Mouse (Mus musculus): Measurements from ENCODE around the gene Wdr86. TPM values are rescaled to one million over a fixed set of nuclear protein-coding genes. Genes with fewer than 3 reads are reported as not detected.
A peak's percentile ranks its signal among the peaks of the same experiment; 100 is the strongest.

Wdr86 gene
- polyA plus RNA-seq, 2 experiments: 25.4 to 37.5 TPM

DNA sequence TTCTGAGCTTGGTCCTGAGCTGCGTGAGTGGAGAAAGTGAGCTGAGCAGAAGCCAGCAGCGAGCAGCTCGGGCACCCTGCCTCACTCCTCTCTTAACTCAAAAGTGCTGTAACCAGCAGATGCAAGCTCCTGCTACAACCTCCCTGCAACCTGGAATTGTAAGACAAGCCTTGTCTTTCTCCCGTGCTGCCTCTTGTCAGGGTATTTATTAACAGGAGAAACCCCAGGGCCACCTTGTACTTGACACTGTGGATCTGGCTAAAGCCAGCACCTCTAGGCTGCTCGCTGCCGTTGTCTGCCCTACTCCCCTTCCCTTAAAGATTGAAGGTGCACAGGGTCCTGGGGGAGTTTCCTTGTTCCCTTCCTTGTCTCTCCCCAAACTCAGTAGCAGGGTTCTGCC, 16.5 kb downstream of the Wdr86 start:
- H3K27me3 ChIP-seq (ENCODE audit: control insufficient read depth, insufficient read depth, low read length): no peaks in the 10 kb centered on the region
- peaks cover 4% of the 10 kb centered on the region; the same call in 1 of the 2 replicates for H3K9me3 ChIP-seq (ENCODE audit: control insufficient read depth, low read length)
- no peak for TF ChIP-seq POLR2A (IDR thresholded peaks at IDR 0.05; ENCODE audit: borderline replicate concordance, extremely low read depth, insufficient read depth, insufficient read length)
- no peak overlapping the region for H3K27ac ChIP-seq (replicated peaks; ENCODE audit: low read depth, low read length)
- DNase-seq (ENCODE audit: low spot score) (no peak), ATAC-seq (ENCODE audit: low FRiP score, low read depth) (no peak)
- H3K4me2 ChIP-seq (replicated peaks; ENCODE audit: low read depth, low read length, severe bottlenecking): no peak overlapping the region
- no peak overlapping the region for H3K4me3 ChIP-seq (replicated peaks; ENCODE audit: low read length)
- H3K9ac ChIP-seq (ENCODE audit: low read depth, low read length, severe bottlenecking): no peak overlapping the region
- peaks cover 86% of the 10 kb centered on the region for H3K36me3 ChIP-seq (ENCODE audit: control insufficient read depth, insufficient read depth, low read length)
- WGBS: 74% methylated on average over 6 of the region's 6 CpGs
- H3K4me1 ChIP-seq (ENCODE audit: control insufficient read depth, insufficient read depth, low read length): no peaks in the 10 kb centered on the region

DNA sequence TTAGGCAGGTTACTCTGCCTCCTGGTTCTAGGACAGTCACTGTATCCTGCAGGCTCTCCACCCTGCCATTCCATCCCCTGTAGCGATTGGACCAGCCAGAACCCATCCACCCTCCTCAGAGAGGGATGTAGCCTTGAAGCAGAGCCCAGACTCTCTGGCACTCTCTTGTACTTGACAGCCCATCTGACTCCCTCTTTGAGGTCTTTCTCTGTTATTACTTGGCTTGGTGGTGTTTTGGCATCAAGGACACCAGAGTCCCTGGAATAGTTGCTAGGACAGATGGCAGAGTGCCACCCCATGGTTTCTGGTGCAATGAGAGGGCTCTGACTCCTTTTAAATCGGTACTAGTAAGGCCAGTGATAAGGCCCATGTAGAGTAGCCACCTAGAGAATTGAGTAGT, 17.3 kb downstream of the Wdr86 start:
- no peak overlapping the region for H3K9ac ChIP-seq (ENCODE audit: low read depth, low read length, severe bottlenecking)
- peaks cover 4% of the 10 kb centered on the region; the same call in 1 of the 2 replicates for H3K9me3 ChIP-seq (ENCODE audit: control insufficient read depth, low read length)
- peaks cover 91% of the 10 kb centered on the region for H3K36me3 ChIP-seq (ENCODE audit: control insufficient read depth, insufficient read depth, low read length)
- no peak overlapping the region for H3K27ac ChIP-seq (replicated peaks; ENCODE audit: low read depth, low read length)
- no peak overlapping the region for H3K4me2 ChIP-seq (replicated peaks; ENCODE audit: low read depth, low read length, severe bottlenecking)
- TF ChIP-seq POLR2A (IDR thresholded peaks at IDR 0.05; ENCODE audit: borderline replicate concordance, extremely low read depth, insufficient read depth, insufficient read length): no peak
- DNase-seq (ENCODE audit: low spot score) (no peak), ATAC-seq (ENCODE audit: low FRiP score, low read depth) (no peak)
- WGBS: 76% methylated on average over 2 of the region's 2 CpGs
- H3K27me3 ChIP-seq (ENCODE audit: control insufficient read depth, insufficient read depth, low read length): no peaks in the 10 kb centered on the region
- no peaks in the 10 kb centered on the region for H3K4me1 ChIP-seq (ENCODE audit: control insufficient read depth, insufficient read depth, low read length)
- H3K4me3 ChIP-seq (replicated peaks; ENCODE audit: low read length): no peak overlapping the region

- no peak for DNase-seq (ENCODE audit: low spot score)
- H3K27ac ChIP-seq (replicated peaks; ENCODE audit: low read depth, low read length): no peak overlapping the region
- H3K4me3 ChIP-seq (replicated peaks; ENCODE audit: low read length): no peak overlapping the region
- H3K27me3 ChIP-seq (ENCODE audit: control insufficient read depth, insufficient read depth, low read length): no peaks in the 10 kb centered on the region
- peaks cover 4% of the 10 kb centered on the region; the same call in 1 of the 2 replicates for H3K9me3 ChIP-seq (ENCODE audit: control insufficient read depth, low read length)
- no peak for ATAC-seq (ENCODE audit: low FRiP score, low read depth)
- no peak overlapping the region for H3K4me2 ChIP-seq (replicated peaks; ENCODE audit: low read depth, low read length, severe bottlenecking)
- 90% methylated on average over 6 of the region's 6 CpGs for WGBS
- no peaks in the 10 kb centered on the region for H3K4me1 ChIP-seq (ENCODE audit: control insufficient read depth, insufficient read depth, low read length)
- H3K9ac ChIP-seq (ENCODE audit: low read depth, low read length, severe bottlenecking): no peak overlapping the region
- peaks cover 94% of the 10 kb centered on the region for H3K36me3 ChIP-seq (ENCODE audit: control insufficient read depth, insufficient read depth, low read length)
- TF ChIP-seq POLR2A (IDR thresholded peaks at IDR 0.05; ENCODE audit: borderline replicate concordance, extremely low read depth, insufficient read depth, insufficient read length): no peak
Measured at GRCm38 (mm10) chr5:24711615-24712014, 18.9 kb downstream of the Wdr86 start.

DNA sequence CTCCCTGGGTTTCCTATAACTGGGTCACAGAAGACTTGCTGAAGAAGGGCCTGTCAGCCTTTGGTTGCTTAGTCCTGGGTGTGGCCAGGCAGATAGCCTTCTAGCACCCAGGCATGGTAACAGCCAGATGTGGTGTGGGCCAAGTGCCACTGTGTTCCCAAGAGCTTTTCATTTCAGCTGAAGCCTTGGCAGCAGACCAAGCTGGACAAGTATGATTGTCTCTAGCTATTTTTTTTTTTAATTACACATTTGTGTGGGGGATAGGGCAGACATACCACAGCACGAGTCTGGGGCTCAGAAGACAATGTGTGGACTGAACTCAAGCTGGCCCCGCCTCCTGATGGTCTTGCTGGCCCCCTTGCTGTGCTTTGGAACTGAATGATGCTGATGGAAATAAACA, 20.6 kb downstream of the Wdr86 start:
- H3K4me2 ChIP-seq (replicated peaks; ENCODE audit: low read depth, low read length, severe bottlenecking): no peak overlapping the region
- H3K27me3 ChIP-seq (ENCODE audit: control insufficient read depth, insufficient read depth, low read length): no peaks in the 10 kb centered on the region
- peaks cover 4% of the 10 kb centered on the region; the same call in 1 of the 2 replicates for H3K9me3 ChIP-seq (ENCODE audit: control insufficient read depth, low read length)
- 77% methylated on average over 2 of the region's 2 CpGs for WGBS
- no peak overlapping the region for H3K27ac ChIP-seq (replicated peaks; ENCODE audit: low read depth, low read length)
- ATAC-seq (ENCODE audit: low FRiP score, low read depth) (no peak), DNase-seq (ENCODE audit: low spot score) (no peak)
- no peak for TF ChIP-seq POLR2A (IDR thresholded peaks at IDR 0.05; ENCODE audit: borderline replicate concordance, extremely low read depth, insufficient read depth, insufficient read length)
- no peak overlapping the region for H3K4me3 ChIP-seq (replicated peaks; ENCODE audit: low read length)
- H3K4me1 ChIP-seq (ENCODE audit: control insufficient read depth, insufficient read depth, low read length): no peaks in the 10 kb centered on the region
- no peak overlapping the region for H3K9ac ChIP-seq (ENCODE audit: low read depth, low read length, severe bottlenecking)
- H3K36me3 ChIP-seq (ENCODE audit: control insufficient read depth, insufficient read depth, low read length): peaks cover 97% of the 10 kb centered on the region

- H3K9ac ChIP-seq (ENCODE audit: low read depth, low read length, severe bottlenecking): no peak overlapping the region
- H3K4me1 ChIP-seq (ENCODE audit: control insufficient read depth, insufficient read depth, low read length): no peaks in the 10 kb centered on the region
- DNase-seq (ENCODE audit: low spot score) (no peak), ATAC-seq (ENCODE audit: low FRiP score, low read depth) (0 out of 2 replicates have a peak, but pooled peaks have one; percentile 21)
- H3K4me3 ChIP-seq (replicated peaks; ENCODE audit: low read length): no peak overlapping the region
- no peak overlapping the region for H3K4me2 ChIP-seq (replicated peaks; ENCODE audit: low read depth, low read length, severe bottlenecking)
- H3K27me3 ChIP-seq (ENCODE audit: control insufficient read depth, insufficient read depth, low read length): no peaks in the 10 kb centered on the region
- 94% methylated on average over 8 of the region's 8 CpGs for WGBS
- no peak overlapping the region for H3K27ac ChIP-seq (replicated peaks; ENCODE audit: low read depth, low read length)
- H3K9me3 ChIP-seq (ENCODE audit: control insufficient read depth, low read length): no peaks in the 10 kb centered on the region
- no peak for TF ChIP-seq POLR2A (IDR thresholded peaks at IDR 0.05; ENCODE audit: borderline replicate concordance, extremely low read depth, insufficient read depth, insufficient read length)
- H3K36me3 ChIP-seq (ENCODE audit: control insufficient read depth, insufficient read depth, low read length): peaks cover 100% of the 10 kb centered on the region
Measured at GRCm38 (mm10) chr5:24704615-24705014, 25.9 kb downstream of the Wdr86 start.

GRCm38 (mm10) chr5:24701271-24701670, 29.3 kb downstream of the Wdr86 start:
- H3K27me3 ChIP-seq (ENCODE audit: control insufficient read depth, insufficient read depth, low read length): no peaks in the 10 kb centered on the region
- ATAC-seq (ENCODE audit: low FRiP score, low read depth): no peak
- H3K36me3 ChIP-seq (ENCODE audit: control insufficient read depth, insufficient read depth, low read length): peaks cover 99% of the 10 kb centered on the region
- no peak for TF ChIP-seq POLR2A (IDR thresholded peaks at IDR 0.05; ENCODE audit: borderline replicate concordance, extremely low read depth, insufficient read depth, insufficient read length)
- DNase-seq (ENCODE audit: low spot score): no peak
- 78% methylated on average over 3 of the region's 3 CpGs for WGBS
- H3K9ac ChIP-seq (ENCODE audit: low read depth, low read length, severe bottlenecking): no peak overlapping the region
- H3K4me2 ChIP-seq (replicated peaks; ENCODE audit: low read depth, low read length, severe bottlenecking): no peak overlapping the region
- H3K27ac ChIP-seq (replicated peaks; ENCODE audit: low read depth, low read length): no peak overlapping the region
- H3K4me1 ChIP-seq (ENCODE audit: control insufficient read depth, insufficient read depth, low read length): no peaks in the 10 kb centered on the region
- H3K9me3 ChIP-seq (ENCODE audit: control insufficient read depth, low read length): no peaks in the 10 kb centered on the region
- H3K4me3 ChIP-seq (replicated peaks; ENCODE audit: low read length): no peak overlapping the region
